Mouse (Mus musculus) midbrain, embryonic 16.5 days (tissue): Measurements from ENCODE around the gene Lypd8. TPM values are rescaled to one million over a fixed set of nuclear protein-coding genes. Genes with fewer than 3 reads are reported as not detected.

ENCODE experiments used
- ATAC-seq: fragments of 200-750 bp; cut with Nextera tagmentation; 2 replicates; pipeline ENCODE4 v1.8.0; 2017; ENCODE audit warnings: moderate TSS enrichment
- H3K27ac ChIP-seq: fragments of 300-500 bp; sonication (generic); 2 replicates; pipeline ENCODE4 v1.5.1; 2014; ENCODE audit warnings: mild to moderate bottlenecking, low read length, mixed read lengths
- H3K27me3 ChIP-seq: fragments of 300-500 bp; sonication (generic); 2 replicates; pipeline ENCODE4 v1.6.1; 2014; ENCODE audit warnings: low read depth, low read length, mixed read lengths; ENCODE audit not compliant: control insufficient read depth, insufficient read depth
- H3K36me3 ChIP-seq: fragments of 300-500 bp; sonication (generic); 2 replicates; pipeline ENCODE4 v1.6.1; 2014; ENCODE audit warnings: mild to moderate bottlenecking, low read length, moderate library complexity, mixed read lengths; ENCODE audit not compliant: control insufficient read depth, insufficient read depth
- H3K4me1 ChIP-seq: fragments of 300-500 bp; sonication (generic); 2 replicates; pipeline ENCODE4 v1.6.1; 2014; ENCODE audit warnings: mild to moderate bottlenecking, low read length, mixed read lengths; ENCODE audit not compliant: control insufficient read depth, insufficient read depth
- H3K4me2 ChIP-seq: fragments of 300-500 bp; sonication (generic); 2 replicates; pipeline ENCODE4 v1.6.1; 2014; ENCODE audit warnings: mild to moderate bottlenecking, low read length, mixed read lengths
- H3K4me3 ChIP-seq: fragments of 300-500 bp; sonication (generic); 2 replicates; pipeline ENCODE4 v1.5.1; 2014; ENCODE audit warnings: low read depth, mild to moderate bottlenecking, low read length, moderate library complexity, mixed read lengths
- H3K9ac ChIP-seq: fragments of 300-500 bp; sonication (generic); 2 replicates; pipeline ENCODE4 v1.6.1; 2014; ENCODE audit warnings: low read depth, low read length, mixed read lengths
- H3K9me3 ChIP-seq: fragments of 300-500 bp; sonication (generic); replicated peaks from 2 replicates; pipeline ENCODE4 v1.6.1; 2014; ENCODE audit warnings: mild to moderate bottlenecking, low read length, mixed read lengths; ENCODE audit not compliant: control insufficient read depth, poor library complexity, severe bottlenecking
- WGBS: fragments of 180-500 bp; shearing (Covaris S2); extraction: QIAGEN DNeasy Blood & Tissue Kit; methylation state at CpG from one replicate; pipeline ENCODE4 v1.1.7; 2014; 5-methylcytosine and 5-hydroxymethylcytosine counted together
- polyA plus RNA-seq: library from polyadenylated mRNA; unstranded; fragments of >200 nt; fragmentation: Nextera tagmentation; extraction: Ambion mirVana; gene quantifications from 2 replicates; pipeline ENCODE4 v1.2.1, GENCODE M21; 2015

Lypd8 gene
- polyA plus RNA-seq, 1 experiment from 2014 or later = not detected

GRCm38 (mm10) chr11:58377273-58377672 lies 1.6 kb upstream of the Lypd8 start:
- no peaks in the 10 kb centered on the region for H3K9me3 ChIP-seq
- H3K36me3 ChIP-seq = no peaks in the 10 kb centered on the region
- 96% methylated on average over 2 of the region's 2 CpGs for WGBS
- no peak overlapping the region for H3K4me2 ChIP-seq
- no peak overlapping the region for H3K9ac ChIP-seq
- H3K27me3 ChIP-seq = no peaks in the 10 kb centered on the region
- no peak overlapping the region for H3K27ac ChIP-seq
- H3K4me3 ChIP-seq = no peak overlapping the region
- ATAC-seq = no peak
- no peaks in the 10 kb centered on the region for H3K4me1 ChIP-seq

GRCm38 (mm10) chr11:58377686-58378085 lies 1.2 kb upstream of the Lypd8 start:
- Histone ChIP-seq H3K9ac (no peak overlapping the region), H3K27ac (no peak overlapping the region), H3K27me3 (no peaks in the 10 kb centered on the region), H3K4me2 (no peak overlapping the region), H3K4me1 (no peaks in the 10 kb centered on the region), H3K9me3 (no peaks in the 10 kb centered on the region), H3K36me3 (no peaks in the 10 kb centered on the region), H3K4me3 (no peak overlapping the region)
- 73% methylated on average over 1 of the region's 1 CpGs for WGBS
- ATAC-seq = no peak

GRCm38 (mm10) chr11:58379516-58379915 lies 673 bp downstream of the Lypd8 start:
- no peaks in the 10 kb centered on the region for H3K27me3 ChIP-seq
- 96% methylated on average over 1 of the region's 1 CpGs for WGBS
- no peaks in the 10 kb centered on the region for H3K4me1 ChIP-seq
- no peaks in the 10 kb centered on the region for H3K9me3 ChIP-seq
- no peaks in the 10 kb centered on the region for H3K36me3 ChIP-seq
- H3K27ac ChIP-seq = no peak overlapping the region
- no peak overlapping the region for H3K4me2 ChIP-seq
- H3K9ac ChIP-seq = no peak overlapping the region
- no peak for ATAC-seq
- H3K4me3 ChIP-seq = no peak overlapping the region

GRCm38 (mm10) chr11:58382471-58382870 lies 3.6 kb downstream of the Lypd8 start:
- Histone ChIP-seq H3K4me2 (no peak overlapping the region), H3K9me3 (no peaks in the 10 kb centered on the region), H3K4me3 (no peak overlapping the region), H3K27ac (no peak overlapping the region), H3K9ac (no peak overlapping the region), H3K27me3 (no peaks in the 10 kb centered on the region), H3K4me1 (no peaks in the 10 kb centered on the region), H3K36me3 (no peaks in the 10 kb centered on the region)
- ATAC-seq = no peak
- 95% methylated on average over 6 of the region's 6 CpGs for WGBS

- H3K36me3 ChIP-seq = no peaks in the 10 kb centered on the region
- H3K4me2 ChIP-seq = peak overlapping the region; percentile 28
- peak; percentile 92 for ATAC-seq
- H3K27ac ChIP-seq = peak overlapping the region; percentile 76
- no peak overlapping the region for H3K4me3 ChIP-seq
- 37% methylated on average over 6 of the region's 6 CpGs for WGBS
- no peaks in the 10 kb centered on the region for H3K27me3 ChIP-seq
- peaks cover 16% of the 10 kb centered on the region for H3K4me1 ChIP-seq
- H3K9me3 ChIP-seq = no peaks in the 10 kb centered on the region
- no peak overlapping the region for H3K9ac ChIP-seq
Measured at GRCm38 (mm10) chr11:58399985-58400645, 21.3 kb downstream of the Lypd8 start.

- WGBS = 29% methylated on average over 5 of the region's 5 CpGs
- H3K9me3 ChIP-seq = no peaks in the 10 kb centered on the region
- H3K4me1 ChIP-seq = peaks cover 16% of the 10 kb centered on the region
- no peaks in the 10 kb centered on the region for H3K27me3 ChIP-seq
- no peak overlapping the region for H3K4me3 ChIP-seq
- no peaks in the 10 kb centered on the region for H3K36me3 ChIP-seq
- peak; percentile 75 for ATAC-seq
- H3K4me2 ChIP-seq = peak overlapping the region; percentile 28; the same call in 1 of the 2 replicates
- H3K27ac ChIP-seq = peak overlapping the region; percentile 76
- peak overlapping the region; percentile 30; the same call in 1 of the 2 replicates for H3K9ac ChIP-seq
Measured at GRCm38 (mm10) chr11:58400655-58401054, 21.8 kb downstream of the Lypd8 start.

- Histone ChIP-seq H3K9me3 (no peaks in the 10 kb centered on the region), H3K27me3 (no peaks in the 10 kb centered on the region), H3K27ac (no peak overlapping the region), H3K4me1 (no peaks in the 10 kb centered on the region), H3K9ac (no peak overlapping the region), H3K36me3 (no peaks in the 10 kb centered on the region), H3K4me2 (no peak overlapping the region), H3K4me3 (no peak overlapping the region)
- no peak for ATAC-seq
- 80% methylated on average over 3 of the region's 3 CpGs for WGBS
Measured at GRCm38 (mm10) chr11:58408066-58408465, 29.2 kb downstream of the Lypd8 start.

- Histone ChIP-seq H3K36me3 (no peaks in the 10 kb centered on the region), H3K9me3 (no peaks in the 10 kb centered on the region), H3K4me1 (no peaks in the 10 kb centered on the region), H3K9ac (no peak overlapping the region), H3K27me3 (no peaks in the 10 kb centered on the region), H3K4me3 (no peak overlapping the region), H3K4me2 (no peak overlapping the region), H3K27ac (no peak overlapping the region)
- ATAC-seq = no peak
- 83% methylated on average over 3 of the region's 3 CpGs for WGBS
Measured at GRCm38 (mm10) chr11:58418336-58418735, 39.5 kb downstream of the Lypd8 start.

GRCm38 (mm10) chr11:58420815-58421214 lies 42.0 kb downstream of the Lypd8 start, which contains the start of gene 1810065E05Rik:
Gene 1810065E05Rik, plus strand, starts transcription at chr11:58421111.
- no peaks in the 10 kb centered on the region for H3K27me3 ChIP-seq
- no peaks in the 10 kb centered on the region for H3K4me1 ChIP-seq
- H3K36me3 ChIP-seq = no peaks in the 10 kb centered on the region
- ATAC-seq = no peak
- 79% methylated on average over 1 of the region's 1 CpGs for WGBS
- no peak within 1 kb of the TSS for H3K27ac ChIP-seq
- H3K9me3 ChIP-seq = no peaks in the 10 kb centered on the region
- no peak within 1 kb of the TSS for H3K9ac ChIP-seq
- H3K4me2 ChIP-seq = no peak within 1 kb of the TSS
- no peak within 1 kb of the TSS for H3K4me3 ChIP-seq
